Mouse (Mus musculus) spleen, adult 2 months (tissue): Measurements from ENCODE around the gene Pnmt. TPM values are rescaled to one million over a fixed set of nuclear protein-coding genes. Genes with fewer than 3 reads are reported as not detected.
A peak's percentile ranks its signal among the peaks of the same experiment; 100 is the strongest.

ENCODE experiments used
- DNase-seq, 2 experiments: peaks; one replicate each; pipeline versions ENCODE4 v3.0.0 to v3.0.0-alpha.2; 2012 to 2021; ENCODE audit warnings: low spot score in 2 of 2, low read depth in 1 of 2
- H3K27ac ChIP-seq: fragments of 200-500 bp; 2 replicates; pipeline ENCODE4 v1.5.1; 2012; ENCODE audit warnings: low read length, inconsistent platforms; ENCODE audit not compliant: insufficient read depth
- H3K27me3 ChIP-seq: fragments of 200-500 bp; 2 replicates; pipeline ENCODE4 v1.6.1; 2012; ENCODE audit warnings: mild to moderate bottlenecking, moderate library complexity, low read length, inconsistent platforms; ENCODE audit not compliant: control insufficient read depth, insufficient read depth
- H3K36me3 ChIP-seq: fragments of 200-500 bp; 2 replicates; pipeline ENCODE4 v1.6.1; 2012; ENCODE audit warnings: mild to moderate bottlenecking, low read length, inconsistent platforms; ENCODE audit not compliant: control insufficient read depth, insufficient read depth
- H3K4me1 ChIP-seq: fragments of 200-500 bp; 2 replicates; pipeline ENCODE4 v1.6.1; 2011; ENCODE audit warnings: inconsistent platforms; ENCODE audit not compliant: control insufficient read depth, insufficient read depth, insufficient read length
- H3K4me3 ChIP-seq: fragments of 200-500 bp; 2 replicates; pipeline ENCODE4 v1.5.1; 2011; ENCODE audit warnings: mild to moderate bottlenecking, inconsistent platforms; ENCODE audit not compliant: insufficient read depth, insufficient read length; ENCODE audit errors: extremely low read depth
- CTCF ChIP-seq: fragments of 200-500 bp; IDR thresholded peaks from 2 replicates; pipeline ENCODE4 v1.5.1; 2011; ENCODE audit warnings: mild to moderate bottlenecking, inconsistent platforms; ENCODE audit not compliant: insufficient read depth, insufficient read length, insufficient replicate concordance; ENCODE audit errors: extremely low read depth
- POLR2A ChIP-seq: fragments of 200-500 bp; IDR thresholded peaks from 2 replicates; pipeline ENCODE4 v1.6.1; 2011; ENCODE audit warnings: low read depth, low read length, inconsistent platforms
- WGBS: fragments of 180-500 bp; shearing (Covaris S2); methylation state at CpG from one replicate; pipeline ENCODE4 v1.1.7; 2018; 5-methylcytosine and 5-hydroxymethylcytosine counted together
- polyA plus RNA-seq: library from polyadenylated mRNA; depleted of rRNA; stranded (reverse); fragments of >200 nt; gene quantifications from 2 replicates; pipeline ENCODE4 v1.2.3, GENCODE M21; 2012

Pnmt gene
- polyA plus RNA-seq, 1 experiment = not detected

GRCm38 (mm10) chr11:98369337-98369736 lies 16.9 kb upstream of the Pnmt start:
- no peak overlapping the region for H3K27ac ChIP-seq
- 82% methylated on average over 6 of the region's 6 CpGs for WGBS
- TF ChIP-seq POLR2A (no peak), CTCF (no peak)

GRCm38 (mm10) chr11:98370588-98370987 lies 15.7 kb upstream of the Pnmt start:
- DNase-seq = no peak
- 88% methylated on average over 2 of the region's 2 CpGs for WGBS
- Histone ChIP-seq H3K4me1 (peaks cover 13% of the 10 kb centered on the region; the same call in 1 of the 2 replicates), H3K36me3 (peaks cover 12% of the 10 kb centered on the region), H3K27me3 (no peaks in the 10 kb centered on the region), H3K4me3 (no peak overlapping the region), H3K27ac (no peak overlapping the region)
- no peak for TF ChIP-seq POLR2A
- no peak for TF ChIP-seq CTCF

More at GRCm38 (mm10) chr11:98369337-98369736, 16.9 kb upstream of the Pnmt start:
- H3K4me1 ChIP-seq = peaks cover 13% of the 10 kb centered on the region; the same call in 1 of the 2 replicates
- no peak overlapping the region for H3K4me3 ChIP-seq
- DNase-seq = no peak
- H3K36me3 ChIP-seq = 0 out of 2 replicates have a peak, but pooled peaks cover 3% of the 10 kb centered on the region
- H3K27me3 ChIP-seq = no peaks in the 10 kb centered on the region

- Histone ChIP-seq H3K4me3 (no peak overlapping the region), H3K36me3 (peaks cover 20% of the 10 kb centered on the region), H3K27ac (no peak overlapping the region), H3K4me1 (peaks cover 6% of the 10 kb centered on the region; the same call in 1 of the 2 replicates), H3K27me3 (no peaks in the 10 kb centered on the region)
- TF ChIP-seq CTCF = no peak
- TF ChIP-seq POLR2A = no peak
- DNase-seq = no peak
- WGBS = 82% methylated on average over 9 of the region's 10 CpGs
Observed at GRCm38 (mm10) chr11:98371556-98372240, 14.6 kb upstream of the Pnmt start.

- peak; percentile 73; the same call in 1 of the 2 replicates for TF ChIP-seq CTCF
- no peak for TF ChIP-seq POLR2A
- Histone ChIP-seq H3K27ac (no peak overlapping the region), H3K36me3 (peaks cover 27% of the 10 kb centered on the region), H3K4me3 (no peak overlapping the region), H3K27me3 (no peaks in the 10 kb centered on the region), H3K4me1 (peaks cover 3% of the 10 kb centered on the region; the same call in 1 of the 2 replicates)
- WGBS = 21% methylated on average over 2 of the region's 2 CpGs
- DNase-seq = peak; percentile 37 to 52
Observed at GRCm38 (mm10) chr11:98372406-98372805, 13.8 kb upstream of the Pnmt start.

- Histone ChIP-seq H3K27me3 (no peaks in the 10 kb centered on the region), H3K27ac (no peak overlapping the region), H3K4me1 (no peaks in the 10 kb centered on the region), H3K4me3 (no peak overlapping the region), H3K36me3 (peaks cover 34% of the 10 kb centered on the region)
- 95% methylated on average over 6 of the region's 6 CpGs for WGBS
- no peak for DNase-seq
- no peak for TF ChIP-seq CTCF
- no peak for TF ChIP-seq POLR2A
Observed at GRCm38 (mm10) chr11:98373244-98373643, 13.0 kb upstream of the Pnmt start.

- Histone ChIP-seq H3K36me3 (peaks cover 42% of the 10 kb centered on the region), H3K27me3 (no peaks in the 10 kb centered on the region), H3K27ac (no peak overlapping the region), H3K4me1 (no peaks in the 10 kb centered on the region), H3K4me3 (no peak overlapping the region)
- TF ChIP-seq CTCF (no peak), POLR2A (no peak)
- WGBS = 94% methylated on average over 8 of the region's 8 CpGs
- DNase-seq = no peak
Observed at GRCm38 (mm10) chr11:98374266-98374665, 12.0 kb upstream of the Pnmt start.

GRCm38 (mm10) chr11:98376756-98377155 lies 9.5 kb upstream of the Pnmt start:
- WGBS = 91% methylated on average over 5 of the region's 5 CpGs
- Histone ChIP-seq H3K27me3 (no peaks in the 10 kb centered on the region), H3K4me3 (no peak overlapping the region), H3K27ac (no peak overlapping the region), H3K4me1 (no peaks in the 10 kb centered on the region), H3K36me3 (peaks cover 53% of the 10 kb centered on the region)
- no peak for DNase-seq
- TF ChIP-seq POLR2A = no peak
- TF ChIP-seq CTCF = no peak

GRCm38 (mm10) chr11:98377787-98378186 lies 8.5 kb upstream of the Pnmt start:
- no peaks in the 10 kb centered on the region for H3K27me3 ChIP-seq
- no peaks in the 10 kb centered on the region for H3K4me1 ChIP-seq
- H3K4me3 ChIP-seq = no peak overlapping the region
- H3K27ac ChIP-seq = no peak overlapping the region
- no peak for TF ChIP-seq CTCF
- no peak for TF ChIP-seq POLR2A
- peaks cover 53% of the 10 kb centered on the region for H3K36me3 ChIP-seq
- 87% methylated on average over 11 of the region's 11 CpGs for WGBS
- DNase-seq = no peak
